Mouse (Mus musculus) mature B cell (primary cell): Measurements from ENCODE around the gene Cytip.
"Not testable (repeated sequence)": the region's sequence is repeated elsewhere in the genome, so short reads cannot be mapped to it uniquely, and the experiment has no call there.

Experiments
- in situ Hi-C: fragments of 300-500 bp; cut with MboI; formaldehyde crosslinking; loops from 2 replicates; pipeline ENCODE4 v1.14.3; 2019

The Cytip gene

GRCm38 (mm10) chr2:58107887-58108286, 87.4 kb downstream of the Cytip start:
- in situ Hi-C loops: not testable (repeated sequence)

- in situ Hi-C loops: no loop called here
Measured at GRCm38 (mm10) chr2:58107046-58107445, 88.3 kb downstream of the Cytip start.

- in situ Hi-C loops: no loop called here
Measured at GRCm38 (mm10) chr2:58094818-58095217, 100.5 kb downstream of the Cytip start.

- in situ Hi-C loops: no loop called here
Measured at GRCm38 (mm10) chr2:58086420-58086819, 108.9 kb downstream of the Cytip start.

GRCm38 (mm10) chr2:58079849-58080248, 115.5 kb downstream of the Cytip start:
- in situ Hi-C loops: no loop called here
